Mouse (Mus musculus): ENCODE results near the gene Hsf2bp. TPM values are rescaled to one million over a fixed set of nuclear protein-coding genes. Genes with fewer than 3 reads are reported as not detected.
A peak's percentile ranks its signal among the peaks of the same experiment; 100 is the strongest.

The Hsf2bp gene
- polyA plus RNA-seq, 1 experiment from 2014 or later: 0.78 TPM

DNA sequence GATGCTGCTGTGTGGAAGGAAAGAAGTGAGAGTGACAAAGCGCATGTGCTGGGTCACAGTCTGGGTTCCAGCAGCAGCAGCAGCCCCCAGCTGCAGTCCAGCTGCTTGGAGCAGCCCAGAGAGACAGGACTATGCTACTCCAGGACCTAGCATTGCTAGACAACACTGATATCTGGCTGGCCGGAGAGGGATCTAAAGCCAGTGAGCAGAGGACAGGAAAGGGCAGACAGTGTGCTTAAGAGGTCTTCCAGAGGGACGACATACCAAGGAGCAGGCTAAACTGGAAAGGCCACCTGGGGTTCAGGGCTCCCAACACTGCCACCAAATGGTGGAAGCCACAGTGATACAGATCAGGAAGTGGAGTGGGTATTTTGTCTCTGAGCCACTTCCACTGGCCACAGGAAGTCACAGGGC is 99.0 kb downstream of the Hsf2bp start:
- no peak overlapping the region for H3K4me3 ChIP-seq (ENCODE audit: low read depth, low read length)
- no peaks in the 10 kb centered on the region for H3K36me3 ChIP-seq (ENCODE audit: control insufficient read depth, insufficient read depth, low read length)
- no peaks in the 10 kb centered on the region for H3K9me3 ChIP-seq (ENCODE audit: control insufficient read depth, low read depth, low read length)
- no peak overlapping the region for H3K4me2 ChIP-seq (replicated peaks; ENCODE audit: low read depth, low read length)
- H3K27me3 ChIP-seq (ENCODE audit: control insufficient read depth, insufficient read depth, low read length): no peaks in the 10 kb centered on the region
- H3K4me1 ChIP-seq (ENCODE audit: control insufficient read depth, insufficient read depth, low read length): peaks cover 15% of the 10 kb centered on the region; the same call in 1 of the 2 replicates
- no peak overlapping the region for H3K9ac ChIP-seq (replicated peaks; ENCODE audit: low read depth, low read length)
- WGBS: 23% methylated on average over 3 of the region's 3 CpGs
- ATAC-seq (ENCODE audit: insufficient number of reproducible peaks, insufficient read depth, low FRiP score, low read depth): peak; percentile 34; the same call in 1 of the 2 replicates
- H3K27ac ChIP-seq (ENCODE audit: low read length): peak overlapping the region; percentile 55

DNA sequence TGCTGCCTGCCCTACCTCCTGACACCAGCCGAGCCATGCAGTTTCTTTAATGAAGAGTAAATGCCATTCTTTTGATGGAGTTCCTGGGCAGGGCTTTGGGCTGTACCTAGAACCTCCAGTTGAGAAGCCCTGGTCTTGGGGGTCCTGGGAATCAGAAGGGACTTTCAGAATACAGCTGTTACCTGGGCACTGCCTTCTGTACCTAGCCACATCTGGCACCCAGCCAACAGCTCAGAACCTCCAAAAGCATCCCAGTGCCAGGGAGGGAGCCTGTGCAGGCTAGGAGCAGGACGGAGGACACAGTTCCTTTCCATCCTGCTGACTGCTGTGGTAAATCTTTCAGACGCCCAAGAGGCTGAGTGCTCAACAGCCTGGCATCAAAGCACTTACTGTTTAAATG is 100.3 kb downstream of the Hsf2bp start:
- H3K9ac ChIP-seq (replicated peaks; ENCODE audit: low read depth, low read length): no peak overlapping the region
- ATAC-seq (ENCODE audit: insufficient number of reproducible peaks, insufficient read depth, low FRiP score, low read depth): no peak
- no peaks in the 10 kb centered on the region for H3K27me3 ChIP-seq (ENCODE audit: control insufficient read depth, insufficient read depth, low read length)
- H3K9me3 ChIP-seq (ENCODE audit: control insufficient read depth, low read depth, low read length): no peaks in the 10 kb centered on the region
- no peak overlapping the region for H3K4me3 ChIP-seq (ENCODE audit: low read depth, low read length)
- peaks cover 18% of the 10 kb centered on the region; the same call in 1 of the 2 replicates for H3K4me1 ChIP-seq (ENCODE audit: control insufficient read depth, insufficient read depth, low read length)
- 82% methylated on average over 3 of the region's 3 CpGs for WGBS
- no peak overlapping the region for H3K4me2 ChIP-seq (replicated peaks; ENCODE audit: low read depth, low read length)
- no peaks in the 10 kb centered on the region for H3K36me3 ChIP-seq (ENCODE audit: control insufficient read depth, insufficient read depth, low read length)
- H3K27ac ChIP-seq (ENCODE audit: low read length): no peak overlapping the region

DNA sequence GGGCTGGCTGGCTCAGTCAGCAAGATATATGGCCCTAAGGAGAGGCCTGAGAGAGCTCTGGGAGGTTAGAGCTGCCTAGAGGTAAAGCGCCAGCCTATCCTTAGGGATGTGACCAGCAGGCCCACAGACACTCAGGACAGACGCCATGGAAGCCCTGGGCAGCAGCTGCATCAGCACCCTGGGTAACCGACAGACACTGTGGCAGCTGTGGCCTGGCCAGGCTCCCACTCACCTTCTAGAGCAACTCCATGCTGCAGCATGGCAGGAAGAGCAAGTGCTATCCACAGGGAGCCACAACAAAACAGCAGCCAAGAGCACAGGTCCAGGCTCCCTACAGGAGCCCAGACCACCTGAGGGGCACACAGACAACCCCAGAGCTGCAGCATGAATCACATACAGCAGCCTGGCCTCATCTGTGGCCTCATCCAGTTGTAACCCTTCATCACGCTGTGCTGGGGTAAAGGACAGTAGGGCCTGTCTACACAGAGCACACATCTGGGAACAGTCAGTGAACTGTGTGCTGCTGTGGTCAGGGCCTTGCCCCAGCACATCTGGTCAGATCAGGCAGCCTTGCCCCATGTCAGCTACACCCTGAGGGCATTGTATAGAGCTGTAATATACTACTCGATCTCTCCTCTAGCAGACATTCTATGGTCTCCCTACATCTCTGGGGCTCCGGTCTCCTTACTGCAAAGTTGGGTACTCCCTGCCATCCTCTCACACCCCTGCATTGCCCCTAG is 100.9 kb downstream of the Hsf2bp start:
- H3K9me3 ChIP-seq (ENCODE audit: control insufficient read depth, low read depth, low read length): no peaks in the 10 kb centered on the region
- H3K36me3 ChIP-seq (ENCODE audit: control insufficient read depth, insufficient read depth, low read length): no peaks in the 10 kb centered on the region
- H3K9ac ChIP-seq (replicated peaks; ENCODE audit: low read depth, low read length): no peak overlapping the region
- 76% methylated on average over 6 of the region's 6 CpGs for WGBS
- ATAC-seq (ENCODE audit: insufficient number of reproducible peaks, insufficient read depth, low FRiP score, low read depth): no peak
- H3K4me1 ChIP-seq (ENCODE audit: control insufficient read depth, insufficient read depth, low read length): peaks cover 18% of the 10 kb centered on the region; the same call in 1 of the 2 replicates
- no peak overlapping the region for H3K27ac ChIP-seq (ENCODE audit: low read length)
- H3K4me2 ChIP-seq (replicated peaks; ENCODE audit: low read depth, low read length): no peak overlapping the region
- no peaks in the 10 kb centered on the region for H3K27me3 ChIP-seq (ENCODE audit: control insufficient read depth, insufficient read depth, low read length)
- no peak overlapping the region for H3K4me3 ChIP-seq (ENCODE audit: low read depth, low read length)

DNA sequence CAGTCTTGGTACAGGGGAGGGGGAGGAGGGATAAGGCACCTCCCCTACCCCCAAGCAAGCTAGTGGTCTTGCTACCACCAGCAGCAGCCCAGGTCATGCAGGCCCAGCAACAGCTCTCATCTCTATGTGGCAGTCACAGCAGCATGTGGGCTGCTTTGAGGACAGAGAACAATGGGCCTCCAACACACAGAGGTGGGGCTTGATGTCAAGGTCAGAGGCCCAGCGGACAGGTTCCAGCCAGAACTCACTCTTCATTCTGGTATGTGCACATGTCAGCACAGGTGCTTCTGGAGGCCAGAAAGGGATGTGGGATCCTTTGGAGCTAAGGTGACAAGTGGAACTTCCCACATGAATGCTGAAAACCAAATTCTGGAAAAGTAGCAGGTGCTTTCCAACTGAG is 102.2 kb downstream of the Hsf2bp start:
- Histone ChIP-seq H3K4me3 (ENCODE audit: low read depth, low read length) (no peak overlapping the region), H3K9ac (replicated peaks; ENCODE audit: low read depth, low read length) (no peak overlapping the region), H3K4me1 (ENCODE audit: control insufficient read depth, insufficient read depth, low read length) (peaks cover 18% of the 10 kb centered on the region; the same call in 1 of the 2 replicates), H3K36me3 (ENCODE audit: control insufficient read depth, insufficient read depth, low read length) (no peaks in the 10 kb centered on the region), H3K27me3 (ENCODE audit: control insufficient read depth, insufficient read depth, low read length) (no peaks in the 10 kb centered on the region), H3K27ac (ENCODE audit: low read length) (no peak overlapping the region), H3K9me3 (ENCODE audit: control insufficient read depth, low read depth, low read length) (no peaks in the 10 kb centered on the region), H3K4me2 (replicated peaks; ENCODE audit: low read depth, low read length) (no peak overlapping the region)
- WGBS: 63% methylated on average over 1 of the region's 1 CpGs
- no peak for ATAC-seq (ENCODE audit: insufficient number of reproducible peaks, insufficient read depth, low FRiP score, low read depth)

DNA sequence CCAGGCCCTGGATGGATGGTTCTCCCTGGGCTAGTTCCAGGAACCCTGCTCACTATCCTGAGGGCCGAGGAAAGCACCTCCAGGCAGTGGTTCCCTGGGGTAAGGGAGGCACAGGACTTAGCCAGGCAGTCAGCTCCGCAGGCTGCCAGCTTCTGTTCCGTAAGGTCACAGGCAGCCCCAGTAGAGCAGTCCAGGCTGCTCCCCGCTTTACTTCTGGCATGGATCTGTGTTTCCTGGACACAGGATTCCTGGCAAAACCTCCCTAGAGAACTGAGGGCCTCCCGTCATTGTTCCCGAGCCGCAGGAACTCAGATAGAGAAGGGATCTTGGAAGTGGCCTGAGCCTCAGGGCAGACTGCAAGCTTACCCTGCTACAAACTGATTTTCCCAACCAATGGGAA is 104.7 kb downstream of the Hsf2bp start:
- 62% methylated on average over 7 of the region's 7 CpGs for WGBS

DNA sequence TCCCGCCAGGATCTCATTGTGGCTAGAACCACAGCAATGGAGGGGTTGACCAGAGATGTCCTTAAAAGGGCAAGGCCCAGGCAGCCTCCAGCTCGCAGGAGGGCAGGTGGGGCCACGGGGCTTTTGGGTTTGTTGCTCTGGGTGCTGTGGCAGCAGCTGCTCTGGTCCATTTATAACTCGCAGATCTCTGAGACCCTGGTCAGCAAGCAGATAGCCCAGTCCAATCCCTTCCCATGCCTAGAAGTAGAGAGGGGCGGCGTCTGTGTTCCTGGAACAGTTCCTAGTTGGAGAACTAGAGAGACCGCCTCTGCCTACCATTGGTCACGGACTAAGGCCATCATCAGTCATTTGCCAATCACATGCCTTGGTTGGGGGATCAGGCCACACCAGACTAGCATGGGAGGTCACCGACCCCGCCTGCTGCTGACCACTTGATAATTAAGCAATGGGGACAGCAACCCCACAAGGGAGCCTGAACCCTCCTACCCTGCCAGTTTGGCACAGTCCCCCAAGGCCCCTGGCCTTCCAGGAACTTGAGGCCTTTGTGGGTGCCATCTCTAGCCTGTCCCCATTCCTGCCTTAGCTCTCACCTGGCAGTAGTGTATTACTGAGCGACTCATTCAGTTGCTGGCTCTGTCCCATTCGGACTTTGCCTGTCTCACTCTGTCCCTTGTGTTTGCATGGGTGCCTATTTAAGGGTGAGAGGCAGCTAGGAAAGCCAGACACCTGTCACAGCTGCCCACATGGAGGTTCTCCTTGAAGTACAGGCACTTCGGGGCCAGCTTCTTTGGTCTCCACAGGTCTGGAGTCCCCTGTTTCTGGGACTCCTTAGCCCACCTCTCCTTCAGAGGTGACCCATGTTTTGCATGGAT is 106.1 kb downstream of the Hsf2bp start:
- Histone ChIP-seq H3K4me2 (replicated peaks; ENCODE audit: low read depth, low read length) (no peak overlapping the region), H3K27me3 (ENCODE audit: control insufficient read depth, insufficient read depth, low read length) (no peaks in the 10 kb centered on the region), H3K9ac (replicated peaks; ENCODE audit: low read depth, low read length) (no peak overlapping the region), H3K4me1 (ENCODE audit: control insufficient read depth, insufficient read depth, low read length) (peaks cover 8% of the 10 kb centered on the region; the same call in 1 of the 2 replicates), H3K4me3 (ENCODE audit: low read depth, low read length) (no peak overlapping the region), H3K9me3 (ENCODE audit: control insufficient read depth, low read depth, low read length) (no peaks in the 10 kb centered on the region), H3K36me3 (ENCODE audit: control insufficient read depth, insufficient read depth, low read length) (no peaks in the 10 kb centered on the region), H3K27ac (ENCODE audit: low read length) (no peak overlapping the region)
- WGBS: 58% methylated on average over 13 of the region's 13 CpGs
- ATAC-seq (ENCODE audit: insufficient number of reproducible peaks, insufficient read depth, low FRiP score, low read depth): peak; percentile 53; the same call in 1 of the 2 replicates

More for the DNA sequence above, 104.7 kb downstream of the Hsf2bp start:
- Histone ChIP-seq H3K27ac (ENCODE audit: low read length) (peak overlapping the region; percentile 63; the same call in 1 of the 2 replicates), H3K27me3 (ENCODE audit: control insufficient read depth, insufficient read depth, low read length) (no peaks in the 10 kb centered on the region), H3K4me3 (ENCODE audit: low read depth, low read length) (no peak overlapping the region), H3K36me3 (ENCODE audit: control insufficient read depth, insufficient read depth, low read length) (no peaks in the 10 kb centered on the region), H3K9me3 (ENCODE audit: control insufficient read depth, low read depth, low read length) (no peaks in the 10 kb centered on the region), H3K9ac (replicated peaks; ENCODE audit: low read depth, low read length) (no peak overlapping the region), H3K4me1 (ENCODE audit: control insufficient read depth, insufficient read depth, low read length) (peaks cover 9% of the 10 kb centered on the region; the same call in 1 of the 2 replicates), H3K4me2 (replicated peaks; ENCODE audit: low read depth, low read length) (no peak overlapping the region)
- no peak for ATAC-seq (ENCODE audit: insufficient number of reproducible peaks, insufficient read depth, low FRiP score, low read depth)

DNA sequence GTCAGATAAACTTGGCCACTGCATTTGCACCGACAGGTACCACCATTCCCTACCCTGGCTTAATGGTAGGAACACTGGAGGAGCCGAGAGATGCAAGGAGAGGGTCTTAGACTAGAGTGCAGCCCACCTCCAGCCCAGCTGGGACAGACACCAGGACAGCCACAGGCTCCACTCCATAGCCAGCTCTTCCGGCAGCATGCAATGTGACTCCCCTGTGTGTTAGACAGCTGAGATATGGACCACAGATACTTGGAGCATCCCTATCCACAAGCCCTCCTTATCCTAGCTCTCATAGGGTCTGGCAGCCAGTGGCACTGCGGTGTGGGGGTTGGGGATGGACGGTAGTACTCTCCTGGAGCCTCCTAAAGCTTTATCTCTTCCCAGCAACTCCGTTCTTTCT is 107.1 kb downstream of the Hsf2bp start:
- 80% methylated on average over 6 of the region's 6 CpGs for WGBS
- H3K4me3 ChIP-seq (ENCODE audit: low read depth, low read length): no peak overlapping the region
- H3K36me3 ChIP-seq (ENCODE audit: control insufficient read depth, insufficient read depth, low read length): no peaks in the 10 kb centered on the region
- H3K4me1 ChIP-seq (ENCODE audit: control insufficient read depth, insufficient read depth, low read length): peaks cover 8% of the 10 kb centered on the region; the same call in 1 of the 2 replicates
- H3K9me3 ChIP-seq (ENCODE audit: control insufficient read depth, low read depth, low read length): no peaks in the 10 kb centered on the region
- H3K27me3 ChIP-seq (ENCODE audit: control insufficient read depth, insufficient read depth, low read length): no peaks in the 10 kb centered on the region
- no peak overlapping the region for H3K9ac ChIP-seq (replicated peaks; ENCODE audit: low read depth, low read length)
- ATAC-seq (ENCODE audit: insufficient number of reproducible peaks, insufficient read depth, low FRiP score, low read depth): no peak
- no peak overlapping the region for H3K27ac ChIP-seq (ENCODE audit: low read length)
- H3K4me2 ChIP-seq (replicated peaks; ENCODE audit: low read depth, low read length): no peak overlapping the region

DNA sequence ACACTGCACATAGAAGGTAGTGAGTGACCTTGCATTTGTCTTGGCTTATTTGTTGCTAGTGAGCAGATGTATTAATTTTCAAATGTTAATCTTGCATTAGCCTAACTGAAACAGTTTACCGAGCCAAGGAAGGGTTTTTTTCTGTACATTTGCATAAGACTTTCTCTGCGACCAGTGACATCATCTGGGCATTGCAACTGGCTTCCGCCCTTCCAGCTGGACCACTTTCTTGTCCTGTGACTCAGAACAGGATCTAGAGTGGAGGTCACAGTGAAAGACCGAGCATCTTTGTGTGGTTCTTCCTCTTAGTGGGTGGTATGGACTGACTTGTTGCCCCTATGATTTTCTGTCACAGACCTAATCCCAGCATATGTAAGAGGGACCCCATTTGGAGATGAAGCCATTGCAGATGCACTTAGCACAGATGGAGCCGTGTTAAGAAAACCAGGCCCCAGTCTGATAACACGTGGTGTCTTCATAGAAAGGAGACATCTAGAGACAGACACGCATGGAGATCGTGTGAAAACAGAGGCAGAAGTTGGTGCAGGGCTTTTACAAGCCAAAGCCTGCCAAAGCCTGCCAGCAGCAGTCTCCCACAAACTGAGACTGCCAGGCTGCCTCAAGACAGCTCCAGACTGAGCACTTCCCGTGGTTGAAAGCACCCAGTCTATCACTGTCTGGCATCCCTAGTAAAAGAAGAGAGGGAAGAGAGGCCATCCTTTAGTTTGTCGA is 108.1 kb downstream of the Hsf2bp start:
- H3K4me2 ChIP-seq (replicated peaks; ENCODE audit: low read depth, low read length): no peak overlapping the region
- 76% methylated on average over 10 of the region's 10 CpGs for WGBS
- no peak overlapping the region for H3K9ac ChIP-seq (replicated peaks; ENCODE audit: low read depth, low read length)
- no peaks in the 10 kb centered on the region for H3K27me3 ChIP-seq (ENCODE audit: control insufficient read depth, insufficient read depth, low read length)
- ATAC-seq (ENCODE audit: insufficient number of reproducible peaks, insufficient read depth, low FRiP score, low read depth): no peak
- H3K27ac ChIP-seq (ENCODE audit: low read length): no peak overlapping the region
- H3K36me3 ChIP-seq (ENCODE audit: control insufficient read depth, insufficient read depth, low read length): no peaks in the 10 kb centered on the region
- H3K4me3 ChIP-seq (ENCODE audit: low read depth, low read length): no peak overlapping the region
- H3K4me1 ChIP-seq (ENCODE audit: control insufficient read depth, insufficient read depth, low read length): peaks cover 8% of the 10 kb centered on the region; the same call in 1 of the 2 replicates
- no peaks in the 10 kb centered on the region for H3K9me3 ChIP-seq (ENCODE audit: control insufficient read depth, low read depth, low read length)

Data from stomach, embryonic 14.5 days (tissue).